Mouse (Mus musculus) CH12.LX (cell line): Measurements from ENCODE around the gene Anks1b.
A peak's percentile ranks its signal among the peaks of the same experiment; 100 is the strongest.

Source experiments
- CTCF ChIP-seq, 2 experiments: IDR thresholded peaks in 1 of 2; conservative IDR thresholded peaks in 1 of 2; 2 replicates each; pipeline ENCODE4 v1.5.1; 2011 to 2012; ENCODE audit warnings: low read depth in 2 of 2, low read length in 2 of 2, improper control_type of control experiment in 1 of 2, inconsistent platforms in 1 of 2, mild to moderate bottlenecking in 1 of 2, moderate library complexity in 1 of 2
- USF1 ChIP-seq: IDR thresholded peaks from 2 replicates; pipeline ENCODE4 v1.6.1; 2014; ENCODE audit warnings: low read depth, mild to moderate bottlenecking, inconsistent platforms, low read length, improper control_type of control experiment

GRCm38 (mm10) chr10:90043287-90043686 is 170.0 kb downstream of the Anks1b start:
- TF ChIP-seq USF1 (no peak), CTCF (conservative IDR thresholded peaks at IDR 0.05 in 1 of 2, IDR thresholded peaks at IDR 0.05 in 1 of 2; ENCODE audit: low read depth in 2 of 2, low read length in 2 of 2) (peak in 1 of 2 experiments; percentile 34; a peak in 1 of 4 replicates)
